Comparison of ENCODE assay signal across 10 mouse cellular contexts in the genomic region with DNA sequence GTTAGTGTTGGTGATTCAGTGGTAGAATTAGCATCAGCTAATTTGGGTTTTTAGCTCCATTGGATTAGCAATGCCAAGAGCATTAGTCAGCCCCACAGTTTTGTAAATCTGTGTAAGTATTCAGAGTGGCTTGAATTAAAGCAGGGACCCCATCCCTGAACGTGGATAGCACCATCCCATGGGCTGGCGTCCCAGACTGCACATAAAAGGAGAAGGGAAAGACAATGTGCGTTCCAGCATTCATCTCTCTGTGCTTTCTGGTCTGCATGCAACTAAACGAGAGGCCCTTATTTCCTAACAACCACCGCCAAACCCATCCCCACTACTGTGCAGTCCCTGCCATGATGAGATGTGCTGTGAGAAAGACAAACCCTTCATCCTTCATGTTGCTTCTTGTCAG.
"Had no signal": no experiment of that assay in that cellular context is flagged by ENCODE, and none has a peak within 500 bp of the region (broad histone marks: within the 10 kb centered on the region; RNA-seq: fewer than 3 reads in every experiment).

No protein-coding gene starts in this region.

- ATAC-seq: lung, postnatal 0 days; midbrain, embryonic 16.5 days had no signal

- DNase-seq: kidney, adult 2 months; kidney, postnatal 14 days; left cerebral cortex, postnatal 4 days; lung, adult 2 months; lung, postnatal 36 days; spleen, adult 18-20 months; thymus, adult 18-20 months; thymus, postnatal 25 days had no signal
